Mouse (Mus musculus) CD8-positive naive resting alpha-beta T cell, adult 2 months (primary cell): ENCODE measurements around the gene Agap3.
A peak's percentile ranks its signal among the peaks of the same experiment; 100 is the strongest.

Source experiments
- DNase-seq, 2 experiments: peaks; one replicate each; pipeline ENCODE4 v3.0.0; 2022; ENCODE audit warnings: low read depth in 2 of 2, low spot score in 2 of 2

The Agap3 gene

GRCm38 (mm10) chr5:24452030-24452690 lies at the start of gene Agap3:
TSS of gene Agap3 (plus strand) at chr5:24452177.
- peak in 1 of 2 experiments; percentile 34 for DNase-seq

DNA sequence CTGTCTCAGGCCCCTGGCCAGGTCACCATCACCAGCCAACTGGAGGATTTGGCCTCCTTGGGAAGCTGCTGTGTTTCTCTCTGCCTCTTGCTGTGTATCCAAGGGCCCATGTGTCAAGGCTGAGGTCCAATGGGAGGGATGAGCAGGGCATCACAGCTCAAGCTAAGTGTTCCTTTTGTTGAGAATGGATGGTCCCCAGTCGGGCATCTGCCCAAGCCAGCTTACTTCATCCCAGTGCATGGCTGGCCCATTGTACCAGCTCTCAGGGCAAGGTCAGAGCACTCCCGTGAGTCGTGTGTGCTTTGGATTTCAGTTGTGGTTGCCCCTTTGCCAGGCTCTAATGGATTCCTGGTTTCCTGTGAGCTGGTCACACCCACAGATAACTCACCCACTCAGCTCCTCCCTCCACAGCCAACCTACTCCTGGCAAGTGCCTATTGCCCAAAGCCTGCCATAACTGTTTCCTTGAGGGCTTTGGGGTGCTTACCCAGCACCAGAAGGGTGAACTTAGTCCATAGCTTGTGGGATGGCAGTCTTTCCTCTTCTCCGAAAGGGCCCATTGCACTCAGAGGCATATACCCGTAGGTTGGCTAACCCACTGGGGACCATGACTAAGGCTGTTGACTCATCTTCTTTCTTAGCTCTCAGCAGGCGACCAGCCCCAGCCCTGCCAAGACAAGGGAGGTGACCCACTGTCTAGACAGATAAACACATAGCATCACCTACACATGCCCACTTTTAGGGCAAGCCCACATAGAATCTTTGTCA lies 47.2 kb upstream of the Agap3 start:
- no peak for DNase-seq

- DNase-seq = no peak
Observed at GRCm38 (mm10) chr5:24405389-24405876, 46.5 kb upstream of the Agap3 start.

DNA sequence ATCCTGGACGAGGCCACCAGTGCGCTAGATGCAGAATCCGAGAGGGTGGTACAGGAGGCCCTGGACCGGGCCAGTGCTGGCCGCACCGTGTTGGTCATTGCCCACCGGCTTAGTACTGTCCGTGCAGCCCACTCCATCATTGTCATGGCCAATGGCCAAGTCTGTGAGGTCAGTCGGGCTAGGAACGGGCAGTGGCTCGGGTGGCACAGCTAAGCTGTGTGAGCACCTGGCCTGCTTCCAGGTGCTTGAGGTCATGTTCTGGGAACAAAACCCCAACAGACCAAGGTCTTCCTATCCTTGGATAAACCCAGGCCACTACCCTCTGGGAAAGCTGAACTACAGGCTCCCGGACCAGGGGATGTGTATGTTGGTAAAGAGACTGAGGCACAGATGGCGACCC lies 43.3 kb upstream of the Agap3 start:
- no peak for DNase-seq

GRCm38 (mm10) chr5:24409466-24409865 lies 42.5 kb upstream of the Agap3 start:
- no peak for DNase-seq

DNA sequence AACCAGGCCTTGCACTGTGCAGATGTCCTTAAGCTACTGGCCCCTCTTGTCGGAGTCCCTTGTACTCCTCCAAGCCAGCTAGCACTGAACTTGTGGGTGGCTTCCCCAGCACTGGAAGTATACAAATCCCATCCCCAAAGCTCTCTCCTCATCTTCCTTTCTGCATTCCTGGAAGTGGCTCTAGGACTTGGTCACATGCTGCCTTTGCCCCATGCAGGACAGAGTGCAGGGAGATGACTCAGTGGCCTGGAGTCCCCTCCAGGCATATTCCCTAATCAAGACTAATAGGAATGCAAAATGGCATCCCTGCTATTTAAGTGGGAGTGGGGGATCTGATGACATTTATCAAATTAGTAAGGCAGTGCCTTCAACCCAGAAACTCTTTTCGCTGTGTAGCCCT lies 39.9 kb upstream of the Agap3 start:
- no peak for DNase-seq

GRCm38 (mm10) chr5:24413042-24413693 lies 38.8 kb upstream of the Agap3 start, which contains the start of gene Asic3:
TSS of gene Asic3 (plus strand) at chr5:24413392.
- no peak for DNase-seq

- no peak for DNase-seq
Observed at GRCm38 (mm10) chr5:24413938-24414337, 38.0 kb upstream of the Agap3 start.

- peak; percentile 68 to 78 for DNase-seq
Observed at GRCm38 (mm10) chr5:24416222-24416736, 35.7 kb upstream of the Agap3 start.

DNA sequence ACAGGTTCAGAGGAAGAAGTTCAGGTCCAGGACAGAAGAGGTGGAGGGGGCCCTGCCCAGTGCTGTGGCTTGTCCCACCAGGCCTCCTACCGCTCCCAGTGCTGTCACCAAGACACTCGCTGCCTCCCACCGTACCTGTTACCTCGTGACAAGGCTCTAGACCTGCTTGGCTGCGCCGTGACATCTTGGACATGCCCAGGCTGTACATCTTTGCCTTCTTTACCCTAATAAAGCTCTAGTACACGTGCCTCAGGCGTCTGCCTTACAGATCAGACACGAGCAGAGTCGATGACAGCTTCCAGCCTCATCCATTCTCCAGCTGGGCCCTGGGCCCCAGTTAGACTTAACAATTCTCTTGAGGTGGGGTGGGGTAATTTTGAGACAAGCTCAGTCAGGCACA lies 34.4 kb upstream of the Agap3 start:
- no peak for DNase-seq

- no peak for DNase-seq
Observed at GRCm38 (mm10) chr5:24420381-24420780, 31.6 kb upstream of the Agap3 start.

GRCm38 (mm10) chr5:24423129-24424003 lies 28.6 kb upstream of the Agap3 start, which contains the start of the genes Cdk5 and Slc4a2:
TSS of gene Cdk5 (minus strand) at chr5:24423530.
TSS of gene Slc4a2 (plus strand) at chr5:24423837.
- DNase-seq = peak; percentile 94 to 97

- no peak for DNase-seq
Observed at GRCm38 (mm10) chr5:24424004-24424781, 27.8 kb upstream of the Agap3 start.

DNA sequence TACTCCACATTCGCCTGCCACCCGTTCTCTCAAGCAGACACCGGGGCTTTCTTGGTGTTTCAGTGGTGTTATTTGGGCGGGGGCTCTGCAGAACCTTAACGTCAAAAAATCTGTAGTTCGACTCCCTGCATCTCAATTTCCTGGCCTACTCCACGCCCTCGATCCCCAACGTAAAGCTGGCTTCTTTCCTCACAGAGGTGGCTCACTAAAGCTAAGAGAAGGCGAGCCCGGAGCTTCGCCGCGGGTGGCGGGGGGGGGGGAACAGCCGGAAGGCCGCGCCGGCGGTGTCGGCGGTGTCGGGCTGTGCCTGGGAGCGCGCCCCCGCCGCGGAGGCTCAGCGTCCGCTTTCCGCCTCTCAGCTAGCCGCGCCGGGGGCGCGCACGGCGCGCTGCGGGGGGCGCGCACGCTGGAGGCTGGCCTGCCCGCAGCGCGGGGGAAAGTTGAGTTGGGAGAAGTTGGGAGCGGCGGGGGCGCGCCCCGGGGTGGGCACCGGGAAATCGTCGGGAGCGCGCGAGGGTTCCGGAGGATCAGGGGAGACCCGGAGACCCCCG lies 27.0 kb upstream of the Agap3 start:
- DNase-seq = peak; percentile 62 to 75

DNA sequence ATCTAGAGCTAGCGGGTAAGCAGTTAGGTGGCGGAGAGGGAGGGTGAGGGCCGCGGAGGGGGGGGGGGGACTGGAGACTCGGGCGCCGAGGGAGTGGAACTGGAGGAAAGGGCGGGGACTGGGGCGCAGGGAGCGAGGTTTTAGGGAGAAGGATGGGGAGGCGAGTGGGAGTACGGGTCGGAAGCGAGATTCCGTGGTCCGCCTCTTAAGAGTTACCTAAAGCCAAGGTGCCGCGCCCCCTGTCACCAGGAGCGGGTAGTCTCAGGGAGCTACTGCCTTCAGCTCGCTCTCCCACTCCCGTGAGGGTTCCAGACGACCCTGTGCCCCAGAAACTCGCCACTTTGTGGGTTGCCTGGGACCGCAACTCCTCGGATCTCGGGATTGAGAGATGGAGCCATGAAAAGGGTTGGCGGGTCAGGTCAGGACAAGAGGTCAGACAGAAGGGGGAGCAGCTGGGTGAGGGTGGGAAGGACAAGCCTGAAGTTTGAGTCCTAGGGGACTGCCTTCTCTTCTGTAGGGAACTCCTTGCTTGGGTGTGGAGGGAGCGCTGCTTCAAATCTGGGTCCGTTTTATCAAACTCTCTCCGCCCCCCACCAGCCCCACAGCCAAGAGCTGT lies 26.4 kb upstream of the Agap3 start:
- DNase-seq = peak in 1 of 2 experiments; percentile 47

- DNase-seq = no peak
Observed at GRCm38 (mm10) chr5:24426037-24426432, 25.9 kb upstream of the Agap3 start.

DNA sequence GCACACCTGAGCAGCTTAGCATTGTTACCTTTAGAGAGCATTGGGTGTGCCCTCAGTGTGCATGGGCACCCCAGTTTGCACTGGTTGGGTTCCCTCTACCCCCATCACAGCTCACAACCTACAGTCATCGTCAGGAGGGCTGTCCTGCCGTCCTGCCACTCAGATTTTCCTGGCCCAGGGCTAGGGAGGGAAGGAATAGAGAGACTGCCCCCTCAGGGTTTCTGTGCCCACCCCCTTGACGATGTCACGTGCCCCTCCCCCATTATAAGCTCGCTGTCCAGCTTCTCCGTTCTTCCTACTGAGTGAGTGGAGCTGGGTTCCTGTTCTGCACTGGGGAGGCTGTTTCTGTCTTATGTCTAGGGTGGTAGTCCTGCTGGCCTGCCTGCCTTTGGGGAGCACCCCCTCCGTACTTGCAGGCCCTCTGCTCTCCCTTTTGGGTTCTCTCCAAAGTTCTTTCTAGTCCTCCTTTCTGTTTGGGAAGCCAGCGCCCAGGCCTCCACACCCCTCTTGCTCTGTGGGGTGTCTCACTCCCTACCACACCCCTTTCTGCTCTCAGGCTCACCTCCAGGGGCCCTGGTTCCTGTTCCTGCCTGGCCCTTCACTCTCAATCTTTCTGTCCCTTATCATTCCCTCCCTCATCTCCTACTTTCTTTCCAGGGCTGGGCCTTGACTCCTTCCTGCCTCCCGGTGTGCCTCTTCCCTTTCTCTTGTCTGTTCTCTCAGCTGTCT lies 25.3 kb upstream of the Agap3 start:
- DNase-seq = no peak

- DNase-seq = no peak
Observed at GRCm38 (mm10) chr5:24427285-24427633, 24.7 kb upstream of the Agap3 start.
